8 mouse cellular contexts compared by ENCODE assay signal in genomic region chr2:48441296-48441990, GRCm38 (mm10).
DNase-seq lines count a peak whose midpoint lies in the region; ATAC-seq and TF ChIP-seq lines count a peak whose summit lies in the region.

No protein-coding gene starts in this region.

- H3K4me3 ChIP-seq in ES-E14 (ENCODE audit: insufficient read depth in 1 of 2, low read depth in 1 of 2, low read length in 2 of 2, poor library complexity in 1 of 2, severe bottlenecking in 1 of 2): no peak overlapping the region
- H3K4me3 ChIP-seq in embryonic facial prominence, embryonic 11.5 days (ENCODE audit: low read depth, low read length): no peak overlapping the region
- no peak overlapping the region for H3K4me3 ChIP-seq in kidney, adult 2 months (ENCODE audit: insufficient read depth, low read depth, low read length)
- H3K4me3 ChIP-seq in lung, embryonic 14.5 days (ENCODE audit: low read depth, low read length): no peak overlapping the region

- H3K27me3 ChIP-seq in embryonic facial prominence, embryonic 11.5 days (ENCODE audit: control insufficient read depth, insufficient read depth, low read length): no peaks in the 10 kb centered on the region
- H3K27me3 ChIP-seq in kidney, adult 2 months (replicated peaks; ENCODE audit: control insufficient read depth, insufficient read depth, low read length): no peaks in the 10 kb centered on the region
- H3K27me3 ChIP-seq in lung, embryonic 14.5 days (ENCODE audit: insufficient read depth, low read length): no peaks in the 10 kb centered on the region

- TF ChIP-seq CTCF in kidney, adult 2 months (conservative IDR thresholded peaks at IDR 0.05; ENCODE audit: insufficient read depth, insufficient read length, low read depth, low read length): no peak
- TF ChIP-seq CTCF in lung, embryonic 14.5 days (IDR thresholded peaks at IDR 0.05; ENCODE audit: low read depth): peak; percentile 27

- in situ Hi-C loops in ES-E14 (cut with MboI; ENCODE audit: low sequenced_read_pairs in 2 of 2, unreplicated experiment in 2 of 2): no loop called here

- H3K27ac ChIP-seq in ES-E14 (ENCODE audit: insufficient read depth, low read depth, low read length, poor library complexity, severe bottlenecking): no peak overlapping the region
- H3K27ac ChIP-seq in embryonic facial prominence, embryonic 11.5 days (replicated peaks; ENCODE audit: low read depth, low read length): no peak overlapping the region; the same call in 1 of the 2 replicates
- peak overlapping the region; percentile 83 for H3K27ac ChIP-seq in kidney, adult 2 months (ENCODE audit: insufficient read depth, low read depth, low read length)
- peak overlapping the region; percentile 55 for H3K27ac ChIP-seq in lung, embryonic 14.5 days (ENCODE audit: low read depth)

- 51% methylated on average over 11 of the region's 11 CpGs for WGBS in embryonic facial prominence, embryonic 11.5 days
- WGBS in kidney, adult 2 months: 21% methylated on average over 11 of the region's 11 CpGs
- 42% methylated on average over 11 of the region's 11 CpGs for WGBS in lung, embryonic 14.5 days

- no peak overlapping the region for H3K9ac ChIP-seq in ES-E14 (ENCODE audit: insufficient read depth, low read depth, low read length, poor library complexity, severe bottlenecking)
- H3K9ac ChIP-seq in embryonic facial prominence, embryonic 11.5 days (replicated peaks; ENCODE audit: low read length): no peak overlapping the region
- H3K9ac ChIP-seq in lung, embryonic 14.5 days: no peak overlapping the region

- peak overlapping the region; percentile 7; the same call in 1 of the 2 replicates for H3K4me2 ChIP-seq in embryonic facial prominence, embryonic 11.5 days (ENCODE audit: low read depth, low read length)
- H3K4me2 ChIP-seq in lung, embryonic 14.5 days: no peak overlapping the region

- DNase-seq in ES-E14 (ENCODE audit: low read depth, low spot score): peak; percentile 17
- DNase-seq in embryonic facial prominence, embryonic 11.5 days (ENCODE audit: low spot score): peak; percentile 43
- peak; percentile 91 for DNase-seq in kidney, adult 2 months
- DNase-seq in lung, embryonic 14.5 days: peak; percentile 79
- DNase-seq in testis, postnatal 10 days (ENCODE audit: low spot score): peak; percentile 41
- DNase-seq in cerebellum, adult 11 months: no peak
- DNase-seq in thymus, postnatal 10 days (ENCODE audit: low spot score in 2 of 2): no peak

- TF ChIP-seq POLR2A in kidney, adult 2 months (IDR thresholded peaks at IDR 0.05; ENCODE audit: low read depth, low read length): no peak

- no peaks in the 10 kb centered on the region for H3K36me3 ChIP-seq in ES-E14 (ENCODE audit: control insufficient read depth, insufficient read depth, low read length, poor library complexity, severe bottlenecking)
- H3K36me3 ChIP-seq in embryonic facial prominence, embryonic 11.5 days (replicated peaks; ENCODE audit: control insufficient read depth, insufficient read depth, low read depth, low read length): no peaks in the 10 kb centered on the region
- H3K36me3 ChIP-seq in kidney, adult 2 months (ENCODE audit: control insufficient read depth, insufficient read depth, low read length): no peaks in the 10 kb centered on the region
- no peaks in the 10 kb centered on the region for H3K36me3 ChIP-seq in lung, embryonic 14.5 days (ENCODE audit: insufficient read depth)

- H3K4me1 ChIP-seq in ES-E14 (ENCODE audit: control insufficient read depth in 2 of 2, insufficient read depth in 2 of 2, low read length in 2 of 2, poor library complexity in 1 of 2): peaks cover 0 to 2% of the 10 kb centered on the region in 2 experiments; a peak in 1 of 4 replicates
- H3K4me1 ChIP-seq in embryonic facial prominence, embryonic 11.5 days (ENCODE audit: control insufficient read depth, insufficient read depth, low read length): peaks cover 3% of the 10 kb centered on the region
- H3K4me1 ChIP-seq in kidney, adult 2 months (ENCODE audit: control insufficient read depth, insufficient read depth, low read length): peaks cover 8% of the 10 kb centered on the region
- 0 out of 2 replicates have a peak, but pooled peaks cover 3% of the 10 kb centered on the region for H3K4me1 ChIP-seq in lung, embryonic 14.5 days (ENCODE audit: insufficient read depth)

- peak; percentile 87 for ATAC-seq in embryonic facial prominence, embryonic 11.5 days (replicated peaks; ENCODE audit: insufficient number of reproducible peaks, low FRiP score, low TSS enrichment, low read depth)
- peak; percentile 98 for ATAC-seq in lung, embryonic 14.5 days (ENCODE audit: insufficient read depth)
- ATAC-seq in monocyte, adult 5-6 weeks (replicated peaks; ENCODE audit: insufficient number of reproducible peaks, low FRiP score, low TSS enrichment, poor library complexity, severe bottlenecking): no peak

- H3K9me3 ChIP-seq in ES-E14 (ENCODE audit: control insufficient read depth, insufficient read depth, low read depth, low read length): no peaks in the 10 kb centered on the region
- no peaks in the 10 kb centered on the region for H3K9me3 ChIP-seq in embryonic facial prominence, embryonic 11.5 days (replicated peaks; ENCODE audit: control insufficient read depth, low read length)
- H3K9me3 ChIP-seq in lung, embryonic 14.5 days (ENCODE audit: low read depth, low read length): no peaks in the 10 kb centered on the region

TF ChIP-seq in ES-E14, 5 proteins besides CTCF, POLR2A, EP300 and RAD21:
- TF ChIP-seq CHD2 (IDR thresholded peaks at IDR 0.05; ENCODE audit: low read depth, low read length) (no peak), ZNF384 (IDR thresholded peaks at IDR 0.05; ENCODE audit: low read depth, low read length) (no peak), MAFK (IDR thresholded peaks at IDR 0.05; ENCODE audit: insufficient read depth, low read depth, low read length) (no peak), HCFC1 (IDR thresholded peaks at IDR 0.05; ENCODE audit: borderline replicate concordance, insufficient read depth, low read length) (no peak), ZC3H11A (IDR thresholded peaks at IDR 0.05; ENCODE audit: borderline replicate concordance, low read depth, low read length) (no peak)

Comparison
In these comparisons a context has a peak if more than half of its experiments do, and no peak if none do; other contexts are left out.
1. DNase-seq: peak in ES-E14 (single experiment), embryonic facial prominence, embryonic 11.5 days (single experiment), kidney, adult 2 months (single experiment), lung, embryonic 14.5 days (single experiment) and testis, postnatal 10 days (single experiment); none in cerebellum, adult 11 months (single experiment) and thymus, postnatal 10 days (0 of 2).
2. H3K27ac ChIP-seq: peak in kidney, adult 2 months (single experiment) and lung, embryonic 14.5 days (single experiment); none in ES-E14 (single experiment) and embryonic facial prominence, embryonic 11.5 days (single experiment).